Mouse (Mus musculus) intestine, embryonic 15.5 days (tissue): ENCODE data around the gene Taar4. TPM values are rescaled to one million over a fixed set of nuclear protein-coding genes. Genes with fewer than 3 reads are reported as not detected.

Source experiments
- polyA plus RNA-seq: library from polyadenylated mRNA; unstranded; fragments of >200 nt; fragmentation: Nextera tagmentation; extraction: Ambion mirVana; gene quantifications from 2 replicates; pipeline ENCODE4 v1.2.1, GENCODE M21; 2015

Taar4 gene
- polyA plus RNA-seq, 1 experiment from 2014 or later = not detected

Other genes with a start within 250 kb of the Taar4 start
- gene Rps12, start 173.2 kb upstream of the Taar4 start, polyA plus RNA-seq = 195 and 208 TPM in 2 replicates
- gene Slc18b1, start 163.5 kb upstream of the Taar4 start, polyA plus RNA-seq = 15.8 and 17.0 TPM in 2 replicates
- 0.24 and 0.28 TPM in 2 replicates for gene Vnn3, start 109.0 kb upstream of the Taar4 start, polyA plus RNA-seq
- 1.9 and 2.4 TPM in 2 replicates for gene Vnn1, start 65.8 kb upstream of the Taar4 start, polyA plus RNA-seq
- not detected in 2 replicates for gene Taar1, start 40.1 kb upstream of the Taar4 start, polyA plus RNA-seq
- gene Taar2, start 21.9 kb upstream of the Taar4 start, polyA plus RNA-seq = 0.14 and 0.21 TPM in 2 replicates
- not detected in 2 replicates for gene Taar3, start 10.9 kb upstream of the Taar4 start, polyA plus RNA-seq
- not detected in 2 replicates for gene Taar5, start 10.2 kb downstream of the Taar4 start, polyA plus RNA-seq
- gene Taar6, start 25.2 kb downstream of the Taar4 start, polyA plus RNA-seq = not detected in 2 replicates
- not detected in 2 replicates for gene Taar7a, start 33.0 kb downstream of the Taar4 start, polyA plus RNA-seq
- gene Taar7b, start 39.4 kb downstream of the Taar4 start, polyA plus RNA-seq = not detected in 2 replicates
- not detected in 2 replicates for gene Taar7d, start 66.7 kb downstream of the Taar4 start, polyA plus RNA-seq
- gene Taar7e, start 77.1 kb downstream of the Taar4 start, polyA plus RNA-seq = not detected in 2 replicates
- gene Taar7f, start 89.0 kb downstream of the Taar4 start, polyA plus RNA-seq = not detected in 2 replicates
- not detected in 2 replicates for gene Taar8a, start 116.0 kb downstream of the Taar4 start, polyA plus RNA-seq
- gene Taar8b, start 131.8 kb downstream of the Taar4 start, polyA plus RNA-seq = not detected in 2 replicates
- not detected in 2 replicates for gene Taar8c, start 141.4 kb downstream of the Taar4 start, polyA plus RNA-seq
- not detected in 2 replicates for gene Taar9, start 149.0 kb downstream of the Taar4 start, polyA plus RNA-seq
- 123 and 127 TPM in 2 replicates for gene Stx7, start 188.8 kb downstream of the Taar4 start, polyA plus RNA-seq